Mouse (Mus musculus): ENCODE data around the gene Snx4.

- TF ChIP-seq CTCF (IDR thresholded peaks at IDR 0.05; ENCODE audit: low read depth, low read length) (no peak), GATA1 (IDR thresholded peaks at IDR 0.05; ENCODE audit: borderline replicate concordance, low read length) (no peak), TAL1 (conservative IDR thresholded peaks at IDR 0.05; ENCODE audit: low read depth, low read length) (no peak), POLR2AphosphoS5 (IDR thresholded peaks at IDR 0.05; ENCODE audit: insufficient replicate concordance, low read depth, low read length) (no peak), GATA2 (IDR thresholded peaks at IDR 0.05; ENCODE audit: borderline replicate concordance, low read depth, low read length) (no peak)
Measured at GRCm38 (mm10) chr16:33242046-33242445, 9.2 kb upstream of the Snx4 start.
